Mouse (Mus musculus): ENCODE measurements around the gene Gm28372.

- TF ChIP-seq POLR2A (IDR thresholded peaks at IDR 0.05; ENCODE audit: insufficient read length, low read depth) (no peak), MAX (IDR thresholded peaks at IDR 0.05; ENCODE audit: low read depth) (no peak), TCF12 (IDR thresholded peaks at IDR 0.05; ENCODE audit: insufficient read depth, poor library complexity, severe bottlenecking) (no peak), USF1 (IDR thresholded peaks at IDR 0.05; ENCODE audit: low read depth) (no peak)
Observed at GRCm38 (mm10) chr2:130451086-130451726, 46.2 kb downstream of the Gm28372 start.
